Mouse (Mus musculus): ENCODE results near the gene Sgtb.

The Sgtb gene

DNA sequence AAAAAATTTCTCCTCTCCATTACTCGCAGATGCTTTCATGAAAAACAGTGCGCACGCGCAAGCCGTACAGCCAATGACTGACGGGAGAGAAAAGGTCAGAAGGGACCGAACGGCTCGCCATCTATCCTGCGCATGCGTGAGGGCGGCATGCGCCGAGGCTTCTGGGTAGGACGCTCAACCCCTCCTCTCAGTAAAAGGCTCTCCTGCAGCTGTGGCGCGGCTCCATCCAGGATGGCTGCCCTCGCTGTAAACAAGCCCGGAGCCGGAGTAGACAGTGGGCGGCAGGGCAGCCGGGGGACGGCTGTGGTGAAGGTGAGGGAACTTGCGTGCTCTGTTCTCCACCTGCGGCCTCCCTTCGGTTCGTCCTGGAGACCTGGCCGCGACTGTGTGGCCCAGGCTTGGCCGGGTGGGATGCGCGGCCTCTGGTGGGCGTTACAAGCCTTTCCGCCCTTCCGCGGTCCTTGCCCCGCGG is 69.1 kb downstream of the Sgtb start, which contains the start of gene Trim23:
Trim23 (plus strand) TSS at position 148 of the 472 bp plus-strand sequence.
- CTCF ChIA-PET, result no interaction called here

DNA sequence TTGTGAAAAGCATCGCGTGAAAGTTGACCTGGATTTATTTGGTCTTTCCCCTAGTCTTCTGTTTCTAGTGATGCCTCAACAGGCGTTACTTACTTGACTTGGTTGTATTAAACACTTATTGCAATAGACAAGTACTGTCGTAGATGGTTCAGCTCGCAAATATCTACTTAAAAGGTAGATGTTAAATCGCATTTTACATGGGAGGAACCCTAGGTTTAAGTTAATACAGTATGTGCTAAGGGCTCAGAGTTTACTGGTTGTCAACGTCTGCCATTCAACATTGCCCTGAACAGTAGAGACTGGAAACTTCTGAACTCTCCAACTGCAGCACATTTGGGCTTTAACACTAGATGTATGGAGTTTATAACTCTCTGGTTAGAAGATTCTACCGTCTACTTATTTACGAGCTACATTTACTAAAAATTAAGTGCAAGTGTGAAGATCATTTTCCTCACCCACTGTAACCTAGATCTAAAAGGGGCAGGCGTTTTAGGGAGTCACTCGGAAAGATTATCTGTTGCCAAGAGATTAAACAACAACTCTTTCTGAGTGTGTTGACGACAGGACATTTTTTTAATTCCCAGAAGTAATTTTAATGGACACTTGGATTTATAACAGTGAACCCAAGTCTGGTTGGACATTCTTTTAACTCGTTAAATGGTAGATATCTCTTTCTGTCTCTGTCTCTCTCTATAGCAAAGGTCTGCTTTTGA is 69.8 kb downstream of the Sgtb start:
- CTCF ChIA-PET, result no interaction called here

- CTCF ChIA-PET, result no interaction called here
These were observed 77.8 kb downstream of the Sgtb start for GRCm38 (mm10) chr13:104187357-104187756.

Data from spleen, embryonic (tissue).